Comparison of ENCODE assay signal across 29 mouse cellular contexts in the genomic region with DNA sequence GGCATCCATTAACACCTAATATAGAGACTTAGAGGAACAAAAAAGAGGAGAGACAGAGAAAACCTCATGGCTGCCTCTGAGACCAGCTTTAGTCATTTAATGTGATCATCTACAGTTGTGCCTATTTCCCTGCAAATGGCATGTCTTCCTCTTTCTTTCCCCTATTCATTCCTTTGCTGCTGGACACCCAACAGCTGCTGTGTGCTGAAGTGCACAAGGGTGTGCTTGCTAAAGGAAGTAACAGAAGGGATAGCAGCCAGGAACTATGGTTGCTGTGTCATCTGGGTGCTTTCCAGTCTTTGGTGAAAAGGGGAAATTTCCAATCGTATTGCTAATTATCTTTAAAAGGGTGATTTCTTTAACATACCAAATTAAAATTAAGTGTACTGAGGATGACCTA.
"Had no signal": no experiment of that assay in that cellular context is flagged by ENCODE, and none has a peak within 500 bp of the region (broad histone marks: within the 10 kb centered on the region; RNA-seq: fewer than 3 reads in every experiment).

No protein-coding gene starts in this region.

- H3K27me3 ChIP-seq: limb, embryonic 12.5 days; limb, embryonic 13.5 days; limb, embryonic 15.5 days; liver, embryonic 12.5 days; liver, embryonic 13.5 days; liver, embryonic 15.5 days; megakaryocyte, embryonic 14.5 days; midbrain, embryonic 12.5 days; midbrain, embryonic 13.5 days; midbrain, embryonic 15.5 days; neural tube, embryonic 12.5 days had no signal

- H3K36me3 ChIP-seq: limb, embryonic 10.5 days; limb, embryonic 12.5 days; limb, embryonic 13.5 days; limb, embryonic 15.5 days; liver, embryonic 12.5 days; liver, embryonic 13.5 days; liver, embryonic 15.5 days; midbrain, embryonic 12.5 days; midbrain, embryonic 13.5 days; midbrain, embryonic 15.5 days; neural tube, embryonic 12.5 days had no signal

- H3K4me1 ChIP-seq: limb, embryonic 10.5 days; limb, embryonic 12.5 days; limb, embryonic 13.5 days; limb, embryonic 15.5 days; liver, embryonic 12.5 days; liver, embryonic 13.5 days; liver, embryonic 15.5 days; midbrain, embryonic 15.5 days had no signal

- DNase-seq: left cerebral cortex, postnatal 4 days; liver; liver, embryonic 13.5 days; liver, postnatal 0 days; lung, adult 18-20 months; lung, adult 2 months; lung, postnatal 10 days; lung, postnatal 14 days; lung, postnatal 4 days; midbrain, embryonic 14.5 days had no signal

- H3K27ac ChIP-seq: left cerebral cortex, adult 2 months; limb, embryonic 10.5 days; limb, embryonic 12.5 days; limb, embryonic 13.5 days; limb, embryonic 15.5 days; liver, embryonic 12.5 days; liver, embryonic 13.5 days; liver, embryonic 14.5 days; liver, embryonic 15.5 days; macrophage; midbrain, embryonic 10.5 days; midbrain, embryonic 12.5 days; midbrain, embryonic 13.5 days; midbrain, embryonic 15.5 days; neural tube, embryonic 12.5 days had no signal

- H3K9me3 ChIP-seq: limb, embryonic 10.5 days; limb, embryonic 12.5 days; limb, embryonic 13.5 days; limb, embryonic 15.5 days; liver, embryonic 12.5 days; liver, embryonic 13.5 days; liver, embryonic 15.5 days; megakaryocyte, embryonic 14.5 days; midbrain, embryonic 10.5 days; midbrain, embryonic 12.5 days; midbrain, embryonic 13.5 days; midbrain, embryonic 15.5 days; neural tube, embryonic 12.5 days had no signal

- H3K4me3 ChIP-seq: left cerebral cortex, adult 2 months; limb, embryonic 10.5 days; limb, embryonic 12.5 days; limb, embryonic 13.5 days; limb, embryonic 15.5 days; liver, embryonic 12.5 days; liver, embryonic 13.5 days; liver, embryonic 15.5 days; megakaryocyte, embryonic 14.5 days; midbrain, embryonic 10.5 days; midbrain, embryonic 12.5 days; midbrain, embryonic 13.5 days; midbrain, embryonic 15.5 days; neural tube, embryonic 12.5 days had no signal

- H3K9ac ChIP-seq: limb, embryonic 12.5 days; limb, embryonic 13.5 days; limb, embryonic 15.5 days; liver, embryonic 12.5 days; liver, embryonic 13.5 days; liver, embryonic 14.5 days; liver, embryonic 15.5 days; liver, postnatal 0 days; lung, embryonic 14.5 days; midbrain, embryonic 12.5 days; midbrain, embryonic 13.5 days; midbrain, embryonic 15.5 days; neural tube, embryonic 12.5 days had no signal

- ATAC-seq: liver, embryonic 12.5 days; liver, postnatal 0 days; midbrain, embryonic 13.5 days; midbrain, embryonic 15.5 days; midbrain, embryonic 16.5 days had no signal

- H3K4me2 ChIP-seq: limb, embryonic 12.5 days; limb, embryonic 13.5 days; limb, embryonic 15.5 days; liver, embryonic 11.5 days; liver, embryonic 12.5 days; liver, embryonic 13.5 days; liver, embryonic 15.5 days; lung, embryonic 14.5 days; midbrain, embryonic 11.5 days; midbrain, embryonic 12.5 days; midbrain, embryonic 13.5 days; midbrain, embryonic 15.5 days; neural tube, embryonic 12.5 days had no signal
